Mouse (Mus musculus) testis, adult 2 months (tissue): Measurements from ENCODE around the gene Iqce. TPM values are rescaled to one million over a fixed set of nuclear protein-coding genes. Genes with fewer than 3 reads are reported as not detected.

Experiments used
- H3K27ac ChIP-seq: fragments of 200-500 bp; 2 replicates; pipeline ENCODE4 v1.5.1; 2012; ENCODE audit warnings: low read depth, low read length; ENCODE audit not compliant: control insufficient read depth, insufficient read depth
- H3K27me3 ChIP-seq: fragments of 200-500 bp; 2 replicates; pipeline ENCODE4 v1.6.1; 2012; ENCODE audit warnings: mild to moderate bottlenecking, low read length, moderate library complexity; ENCODE audit not compliant: control insufficient read depth, insufficient read depth
- H3K36me3 ChIP-seq: fragments of 200-500 bp; 2 replicates; pipeline ENCODE4 v1.6.1; 2012; ENCODE audit warnings: mild to moderate bottlenecking, low read length; ENCODE audit not compliant: control insufficient read depth, insufficient read depth
- H3K4me1 ChIP-seq: fragments of 200-500 bp; 2 replicates; pipeline ENCODE4 v1.6.1; 2012; ENCODE audit warnings: low read length; ENCODE audit not compliant: control insufficient read depth, insufficient read depth
- H3K4me3 ChIP-seq: fragments of 200-500 bp; 2 replicates; pipeline ENCODE4 v1.5.1; 2012; ENCODE audit warnings: low read depth, mild to moderate bottlenecking, low read length, moderate library complexity, mixed read lengths; ENCODE audit not compliant: control insufficient read depth
- CTCF ChIP-seq: fragments of 200-500 bp; IDR thresholded peaks from 2 replicates; pipeline ENCODE4 v1.5.1; 2012; ENCODE audit warnings: low read depth, mild to moderate bottlenecking, inconsistent platforms, low read length, moderate library complexity; ENCODE audit not compliant: control insufficient read depth, insufficient read depth, insufficient replicate concordance
- POLR2A ChIP-seq: fragments of 200-500 bp; IDR thresholded peaks from 2 replicates; pipeline ENCODE4 v1.6.1; 2012; ENCODE audit warnings: low read depth, mild to moderate bottlenecking, inconsistent platforms, low read length, moderate library complexity; ENCODE audit not compliant: control insufficient read depth
- polyA plus RNA-seq: library from polyadenylated mRNA; depleted of rRNA; stranded (reverse); fragments of >200 nt; gene quantifications from 2 replicates; pipeline ENCODE4 v1.2.3, GENCODE M21; 2012

Gene Iqce
- polyA plus RNA-seq, 1 experiment, result 126 TPM

DNA sequence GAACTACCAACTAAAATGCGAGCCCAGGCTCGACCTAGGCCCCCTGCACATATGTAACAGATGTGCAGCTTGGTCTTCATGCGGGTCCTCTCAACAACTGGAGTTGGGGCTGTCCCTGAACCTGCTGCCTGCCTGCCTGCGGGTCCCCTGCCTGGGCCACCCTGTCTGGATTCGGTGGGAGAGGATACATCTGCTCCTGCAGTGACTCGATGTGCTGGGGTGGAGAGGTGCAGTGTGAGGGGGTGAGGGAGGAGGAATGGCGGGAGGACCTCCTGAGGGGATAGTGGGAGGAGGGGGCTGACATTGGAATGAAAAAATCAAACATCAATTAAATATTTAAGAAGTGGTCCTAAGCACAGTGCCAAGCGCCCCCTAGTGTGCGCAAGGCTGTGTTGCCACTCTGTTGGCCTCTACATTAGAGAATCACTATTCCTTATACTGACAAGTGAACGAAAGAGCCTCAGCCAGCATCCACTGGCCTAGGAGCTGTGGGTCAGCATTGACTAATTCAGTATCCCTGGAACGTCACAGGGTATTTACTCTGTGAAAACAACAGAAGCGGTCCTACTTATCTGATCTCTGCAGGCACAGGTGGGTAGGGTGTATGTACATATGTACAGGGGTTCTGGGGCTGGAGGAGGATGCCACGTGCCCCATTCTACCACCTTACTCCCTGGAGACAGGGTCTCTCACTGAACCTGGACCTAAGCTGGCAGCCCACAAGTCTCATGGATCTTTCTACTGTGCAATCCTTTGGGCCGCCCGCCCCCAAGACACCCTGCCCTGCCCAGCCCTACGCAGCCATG, 17.6 kb downstream of the Iqce start:
- Histone ChIP-seq H3K4me3 (no peak overlapping the region), H3K27ac (no peak overlapping the region), H3K36me3 (no peaks in the 10 kb centered on the region; the same call in 1 of the 2 replicates), H3K4me1 (no peaks in the 10 kb centered on the region), H3K27me3 (no peaks in the 10 kb centered on the region)
- peak; percentile 59; the same call in 1 of the 2 replicates for TF ChIP-seq CTCF
- no peak for TF ChIP-seq POLR2A

- Histone ChIP-seq H3K27ac (no peak overlapping the region), H3K4me3 (no peak overlapping the region), H3K4me1 (no peaks in the 10 kb centered on the region), H3K36me3 (no peaks in the 10 kb centered on the region; the same call in 1 of the 2 replicates), H3K27me3 (no peaks in the 10 kb centered on the region)
- TF ChIP-seq POLR2A, result no peak
- TF ChIP-seq CTCF, result no peak
Measured at GRCm38 (mm10) chr5:140682113-140682512, 20.1 kb downstream of the Iqce start.

DNA sequence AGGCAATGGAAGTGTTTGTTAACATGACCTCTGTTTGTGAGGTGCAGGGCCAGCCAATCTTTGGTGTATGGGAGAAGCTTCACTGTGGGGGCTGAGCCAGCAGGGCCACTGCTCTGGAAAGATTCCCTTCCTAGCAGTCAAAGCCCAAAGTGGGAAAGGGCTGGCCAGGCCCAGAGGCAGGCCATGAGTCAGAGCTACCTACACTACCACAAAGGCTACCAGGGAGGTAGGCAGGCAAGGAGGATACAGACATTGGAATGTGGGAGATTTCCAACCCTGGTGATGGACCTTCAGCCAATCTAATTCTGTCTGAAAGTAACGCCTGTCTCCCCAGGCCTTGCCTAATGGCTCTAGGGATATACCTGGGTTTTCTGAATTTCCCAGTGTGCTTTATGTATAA, 21.2 kb downstream of the Iqce start:
- no peak overlapping the region for H3K27ac ChIP-seq
- no peaks in the 10 kb centered on the region for H3K27me3 ChIP-seq
- TF ChIP-seq POLR2A (no peak), CTCF (no peak)
- H3K4me3 ChIP-seq, result no peak overlapping the region
- H3K4me1 ChIP-seq, result no peaks in the 10 kb centered on the region
- H3K36me3 ChIP-seq, result no peaks in the 10 kb centered on the region; the same call in none of the 2 replicates

GRCm38 (mm10) chr5:140680051-140680450, 22.1 kb downstream of the Iqce start:
- H3K36me3 ChIP-seq, result no peaks in the 10 kb centered on the region; the same call in none of the 2 replicates
- no peaks in the 10 kb centered on the region; the same call in 1 of the 2 replicates for H3K4me1 ChIP-seq
- no peak overlapping the region for H3K27ac ChIP-seq
- no peak overlapping the region for H3K4me3 ChIP-seq
- H3K27me3 ChIP-seq, result no peaks in the 10 kb centered on the region
- TF ChIP-seq POLR2A (no peak), CTCF (no peak)

- TF ChIP-seq POLR2A (no peak), CTCF (no peak)
- Histone ChIP-seq H3K4me3 (no peak overlapping the region), H3K27ac (no peak overlapping the region), H3K27me3 (no peaks in the 10 kb centered on the region), H3K36me3 (no peaks in the 10 kb centered on the region; the same call in 1 of the 2 replicates), H3K4me1 (no peaks in the 10 kb centered on the region; the same call in none of the 2 replicates)
Measured at GRCm38 (mm10) chr5:140677137-140677536, 25.0 kb downstream of the Iqce start.

- H3K4me1 ChIP-seq, result no peaks in the 10 kb centered on the region; the same call in none of the 2 replicates
- no peaks in the 10 kb centered on the region for H3K27me3 ChIP-seq
- no peak overlapping the region for H3K27ac ChIP-seq
- TF ChIP-seq CTCF (no peak), POLR2A (no peak)
- H3K4me3 ChIP-seq, result no peak overlapping the region
- H3K36me3 ChIP-seq, result peaks cover 1% of the 10 kb centered on the region
Measured at GRCm38 (mm10) chr5:140675640-140676039, 26.5 kb downstream of the Iqce start.

DNA sequence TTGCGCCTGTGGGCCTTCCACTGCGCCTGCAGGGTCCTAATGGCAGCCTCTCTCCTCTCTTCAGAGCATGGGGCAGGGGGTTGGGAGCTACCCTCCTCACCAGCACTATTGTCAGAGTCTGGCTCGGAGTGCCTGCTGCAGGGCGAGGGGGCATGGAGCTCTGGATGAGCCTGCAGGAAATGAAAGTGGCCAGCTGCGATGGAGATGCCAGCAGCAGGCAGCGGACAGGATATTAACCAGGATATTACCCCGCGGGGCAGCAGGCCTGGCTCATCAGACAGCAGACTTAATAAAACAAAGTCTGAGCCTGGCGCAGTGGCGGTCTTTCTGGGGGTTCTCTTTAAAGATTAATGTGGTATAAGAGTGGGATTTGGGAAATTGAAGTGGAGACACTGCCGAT, 27.1 kb downstream of the Iqce start:
- H3K27me3 ChIP-seq, result no peaks in the 10 kb centered on the region
- no peak overlapping the region for H3K27ac ChIP-seq
- no peak overlapping the region for H3K4me3 ChIP-seq
- H3K4me1 ChIP-seq, result no peaks in the 10 kb centered on the region; the same call in none of the 2 replicates
- TF ChIP-seq POLR2A (no peak), CTCF (no peak)
- H3K36me3 ChIP-seq, result peaks cover 1% of the 10 kb centered on the region
